Mouse (Mus musculus): ENCODE measurements around the gene Mgat1. TPM values are rescaled to one million over a fixed set of nuclear protein-coding genes. Genes with fewer than 3 reads are reported as not detected.

The Mgat1 gene
- polyA plus RNA-seq (2012; rRNA removed): 218 and 240 TPM in 2 replicates

GRCm38 (mm10) chr11:49243727-49244594 lies at the start of gene Mgat1:
Gene Mgat1, plus strand, starts transcription at chr11:49244191.

GRCm38 (mm10) chr11:49203129-49203768 lies 40.7 kb upstream of the Mgat1 start, which contains the start of gene Zfp62:
Gene Zfp62, plus strand, starts transcription at chr11:49203292.

GRCm38 (mm10) chr11:49278222-49278621 lies 34.2 kb downstream of the Mgat1 start, which contains the start of gene Olfr1393:
Gene Olfr1393, plus strand, starts transcription at chr11:49278304.

GRCm38 (mm10) chr11:49284982-49285381 lies 41.0 kb downstream of the Mgat1 start, which contains the start of gene Olfr1392:
Gene Olfr1392, plus strand, starts transcription at chr11:49285282.

GRCm38 (mm10) chr11:49304441-49304840 lies 60.5 kb downstream of the Mgat1 start, which contains the start of gene Olfr10:
Gene Olfr10, plus strand, starts transcription at chr11:49304741.

Other genes with a start within 250 kb of the Mgat1 start
- gene 9930111J21Rik2, start 192.9 kb upstream of the Mgat1 start, polyA plus RNA-seq (2012; rRNA removed): 0.54 and 1.0 TPM in 2 replicates
- 2.0 TPM in 2 replicates for gene Tgtp2, start 180.0 kb upstream of the Mgat1 start, polyA plus RNA-seq (2012; rRNA removed)
- gene Ifi47, start 167.6 kb upstream of the Mgat1 start, polyA plus RNA-seq (2012; rRNA removed): 2.3 and 4.1 TPM in 2 replicates
- gene Olfr1396, start 129.3 kb upstream of the Mgat1 start, polyA plus RNA-seq (2012; rRNA removed): 0.52 TPM in 1 of 2 replicates, not detected in the other
- gene Olfr1395, start 101.9 kb upstream of the Mgat1 start, polyA plus RNA-seq (2012; rRNA removed): not detected in 2 replicates
- gene Olfr1394, start 89.8 kb upstream of the Mgat1 start, polyA plus RNA-seq (2012; rRNA removed): not detected in 2 replicates
- gene Btnl9, start 57.0 kb upstream of the Mgat1 start, polyA plus RNA-seq (2012; rRNA removed): 7.7 and 9.6 TPM in 2 replicates
- gene Zfp62, start 40.9 kb upstream of the Mgat1 start, polyA plus RNA-seq (2012; rRNA removed): 0.97 and 1.0 TPM in 2 replicates
- not detected in 2 replicates for gene Olfr1393, start 34.1 kb downstream of the Mgat1 start, polyA plus RNA-seq (2012; rRNA removed)
- gene Olfr1392, start 41.1 kb downstream of the Mgat1 start, polyA plus RNA-seq (2012; rRNA removed): 0.16 and 0.17 TPM in 2 replicates
- gene Olfr10, start 60.5 kb downstream of the Mgat1 start, polyA plus RNA-seq (2012; rRNA removed): not detected in 2 replicates
- not detected in 2 replicates for gene Olfr1391, start 78.6 kb downstream of the Mgat1 start, polyA plus RNA-seq (2012; rRNA removed)
- gene Olfr1390, start 91.0 kb downstream of the Mgat1 start, polyA plus RNA-seq (2012; rRNA removed): not detected in 2 replicates
- gene Olfr1389, start 178.9 kb downstream of the Mgat1 start, polyA plus RNA-seq (2012; rRNA removed): not detected in 2 replicates
- gene Olfr1388, start 192.4 kb downstream of the Mgat1 start, polyA plus RNA-seq (2012; rRNA removed): 0.06 and 0.18 TPM in 2 replicates
- gene Olfr1387, start 211.2 kb downstream of the Mgat1 start, polyA plus RNA-seq (2012; rRNA removed): not detected in 2 replicates
- not detected in 2 replicates for gene Olfr1386, start 220.9 kb downstream of the Mgat1 start, polyA plus RNA-seq (2012; rRNA removed)
- not detected in 2 replicates for gene Olfr1385, start 244.9 kb downstream of the Mgat1 start, polyA plus RNA-seq (2012; rRNA removed)